Mouse (Mus musculus): ENCODE results near the gene Macrod1. TPM values are rescaled to one million over a fixed set of nuclear protein-coding genes. Genes with fewer than 3 reads are reported as not detected.
A peak's percentile ranks its signal among the peaks of the same experiment; 100 is the strongest.

Gene Macrod1
- polyA plus RNA-seq, 1 experiment = 29.9 TPM

DNA sequence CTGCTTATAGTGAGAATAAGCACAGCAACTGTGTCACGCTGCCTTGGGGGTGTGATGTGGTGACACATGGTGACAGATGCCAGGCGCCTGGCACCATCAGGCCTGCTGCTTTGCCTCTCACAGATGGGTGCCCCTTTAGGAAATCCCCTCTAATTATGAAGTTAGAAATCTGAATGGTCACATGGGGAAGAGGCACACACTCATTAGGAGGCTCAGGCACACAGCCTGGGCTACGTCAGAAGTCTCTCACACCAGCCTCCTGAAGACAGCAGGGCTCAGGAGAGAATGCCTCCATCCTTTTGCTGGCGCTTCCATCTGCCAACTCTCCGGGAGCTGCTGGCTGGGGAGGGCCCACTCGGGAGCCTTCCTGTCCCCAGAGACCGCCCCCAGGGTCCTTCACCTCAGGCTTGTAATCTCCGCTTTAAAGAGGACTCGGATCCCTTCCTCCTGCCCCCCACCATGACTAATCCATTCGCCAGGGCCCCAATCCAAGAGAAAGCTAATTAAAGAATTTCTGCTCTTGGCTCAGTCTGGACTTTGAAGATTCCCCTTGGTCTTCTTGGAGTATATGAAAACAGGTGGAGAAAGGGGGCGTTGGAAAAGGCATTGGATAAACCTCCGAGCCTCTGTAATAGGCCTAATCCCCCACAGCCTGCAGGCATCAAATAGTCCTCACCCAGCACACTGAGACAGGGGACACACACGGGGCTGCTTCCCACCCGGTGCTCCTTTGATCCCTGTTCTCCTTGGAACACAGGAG is 26.6 kb downstream of the Macrod1 start:
- DNase-seq (ENCODE audit: low read depth) = no peak

DNA sequence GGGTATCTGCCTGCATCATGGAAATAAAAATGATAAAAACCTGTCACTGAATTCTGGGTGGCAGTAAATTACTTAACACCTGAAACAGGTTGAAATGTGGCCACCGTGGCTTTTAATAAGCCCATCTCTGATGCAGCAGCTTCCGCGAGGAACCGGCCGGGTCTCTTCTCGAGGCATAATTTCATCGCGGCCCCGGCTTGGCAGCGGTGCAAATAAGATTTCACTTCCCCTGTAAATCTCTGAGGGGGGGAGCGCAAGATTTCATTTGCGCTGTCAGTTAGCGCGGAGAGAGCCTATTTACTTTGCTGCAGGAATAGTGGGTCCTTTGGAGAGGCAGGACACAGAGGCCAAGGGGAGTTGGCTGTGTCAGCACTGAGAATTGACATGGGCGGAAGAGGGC is 28.1 kb downstream of the Macrod1 start:
- DNase-seq (ENCODE audit: low read depth) = no peak

DNA sequence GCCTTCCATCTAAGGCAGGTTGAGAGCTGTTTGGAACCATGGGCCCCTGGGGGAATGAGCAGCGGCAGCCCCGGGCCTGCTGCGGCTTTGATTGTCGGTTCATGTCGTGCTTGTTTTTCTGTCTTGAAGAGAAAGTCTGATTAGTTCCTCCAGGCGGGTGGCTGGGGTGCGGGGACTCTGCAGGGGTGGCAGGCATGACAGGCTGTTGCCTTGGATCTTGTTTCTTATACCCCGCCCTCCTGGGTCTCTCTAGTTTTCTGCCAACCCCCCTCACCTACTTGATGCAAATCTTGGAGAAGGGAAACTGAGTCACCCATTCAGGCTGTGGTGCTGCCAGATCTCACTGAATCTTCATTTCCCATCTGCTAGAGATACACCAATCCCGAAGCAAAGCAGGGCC is 31.9 kb downstream of the Macrod1 start:
- no peak for DNase-seq (ENCODE audit: low read depth)

DNA sequence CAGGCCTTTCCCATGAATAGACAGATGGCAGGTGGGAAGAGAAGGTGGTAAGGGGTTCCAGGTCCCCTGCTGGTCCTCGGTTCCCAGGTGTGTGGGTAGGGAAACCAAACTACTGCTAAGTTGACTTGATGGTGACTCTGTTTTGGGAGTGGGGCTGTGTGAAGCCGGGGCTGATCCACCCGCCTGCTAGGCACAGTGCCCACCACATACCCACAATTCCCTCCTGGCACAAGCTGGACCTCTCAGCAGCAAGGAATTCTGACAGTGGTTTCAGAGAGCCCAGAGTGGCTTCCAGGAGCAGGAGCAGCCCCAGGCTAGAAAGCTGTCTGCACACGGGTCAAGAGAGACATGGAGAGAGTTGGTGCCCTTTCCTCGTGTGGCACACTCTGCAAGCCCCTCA is 32.4 kb downstream of the Macrod1 start:
- no peak for DNase-seq (ENCODE audit: low read depth)

DNA sequence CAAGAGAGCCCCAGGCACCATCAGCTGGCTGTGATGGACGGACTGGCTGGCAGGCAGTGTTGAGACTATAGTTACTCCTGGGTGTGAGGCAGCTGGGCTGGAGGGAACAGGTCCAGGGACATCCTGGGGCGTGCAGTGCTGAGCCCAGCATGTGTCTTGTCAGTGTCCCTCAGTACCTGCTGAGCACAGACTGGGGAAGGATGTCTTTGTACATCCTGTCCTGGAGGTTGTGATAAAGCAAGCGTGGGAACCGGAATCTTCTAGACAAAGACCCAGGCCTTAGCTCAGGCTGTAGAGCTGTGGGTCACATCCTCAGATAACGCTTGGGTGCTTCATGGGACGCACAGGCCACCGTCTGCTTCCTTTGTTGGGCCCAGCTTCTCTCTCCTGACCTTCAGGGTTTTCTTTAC is 33.2 kb downstream of the Macrod1 start:
- no peak for DNase-seq (ENCODE audit: low read depth)

DNA sequence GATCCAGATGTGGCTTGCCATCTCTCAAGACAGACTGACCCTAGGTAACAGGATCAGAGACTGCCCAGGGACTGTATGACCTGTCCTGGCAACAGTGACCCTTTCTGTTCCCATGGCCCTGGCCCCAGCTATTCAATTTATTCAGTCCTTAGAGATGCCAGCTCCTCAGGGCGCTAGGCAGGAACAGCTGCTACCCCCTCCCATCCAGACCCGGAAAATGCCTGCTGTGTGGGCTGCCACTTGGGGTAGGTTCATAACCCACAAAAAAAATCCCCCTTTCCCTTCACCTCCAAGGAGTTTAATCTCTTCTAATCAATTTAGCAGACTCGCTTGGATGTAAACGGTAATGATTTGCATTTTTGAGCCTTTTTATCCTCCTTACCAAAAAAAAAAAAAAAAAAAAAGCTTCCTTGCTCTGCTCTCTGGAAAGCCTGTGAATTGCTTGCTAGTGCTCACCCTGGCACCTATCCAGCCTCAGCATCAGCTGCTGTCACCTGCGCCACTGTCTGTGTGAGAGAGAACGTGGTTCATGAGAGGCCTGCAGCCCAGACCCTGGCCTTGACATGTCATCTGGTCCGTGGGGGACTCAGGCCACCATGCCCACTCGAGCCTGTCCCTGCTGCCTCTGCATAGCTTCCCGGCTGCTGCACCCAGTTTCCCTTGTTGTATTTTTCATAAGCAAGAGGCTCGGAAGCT is 33.9 kb downstream of the Macrod1 start:
- no peak for DNase-seq (ENCODE audit: low read depth)

DNA sequence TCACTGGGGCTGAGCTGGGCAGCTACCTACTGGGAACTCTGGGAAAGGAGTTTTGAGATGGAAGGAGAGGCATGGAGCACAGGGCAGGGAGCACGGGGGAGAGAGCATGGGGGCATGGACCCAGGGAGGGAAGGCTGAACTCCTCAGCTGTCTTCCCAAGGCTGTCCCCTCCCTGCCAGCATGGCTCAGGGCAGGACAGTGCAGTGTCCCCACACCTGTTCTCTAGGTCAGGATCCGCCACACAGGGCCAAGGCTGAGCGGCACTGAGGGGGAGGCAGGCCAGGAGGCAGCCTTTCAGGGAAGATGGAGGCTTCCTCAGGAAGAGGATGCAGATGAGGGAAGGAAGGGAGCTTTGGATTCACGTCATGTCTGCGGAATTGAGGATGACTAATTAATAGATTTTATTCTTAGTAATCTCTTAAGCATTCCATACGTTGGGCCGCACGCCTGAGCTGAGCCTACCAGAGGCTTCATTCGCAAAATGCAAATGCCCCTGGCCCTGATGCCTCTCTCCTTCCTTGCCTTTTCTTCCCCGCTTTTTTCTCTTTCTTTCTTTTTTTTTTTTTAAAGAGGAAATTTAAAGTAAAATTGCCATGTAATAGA is 34.9 kb downstream of the Macrod1 start:
- no peak for DNase-seq (ENCODE audit: low read depth)

DNA sequence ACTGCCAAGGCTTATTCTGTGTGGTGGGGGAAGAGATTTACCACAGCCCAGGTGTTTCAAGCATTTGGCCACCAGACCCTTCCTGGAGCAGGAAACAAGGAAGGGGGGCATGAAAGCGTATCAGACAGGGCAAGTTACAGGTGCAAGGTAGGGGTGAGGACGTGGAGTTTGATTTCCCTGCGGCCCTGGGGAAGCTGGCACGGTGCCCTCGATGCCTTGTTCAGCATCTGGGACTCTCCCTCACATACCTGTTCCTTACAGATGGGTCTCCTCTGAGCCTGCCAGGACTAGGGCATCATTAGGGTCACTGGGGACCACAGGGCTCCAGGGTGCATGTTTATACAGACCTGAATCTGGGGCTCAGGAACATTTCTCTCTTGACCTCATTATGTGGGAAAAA is 36.1 kb downstream of the Macrod1 start:
- DNase-seq (ENCODE audit: low read depth) = no peak

DNA sequence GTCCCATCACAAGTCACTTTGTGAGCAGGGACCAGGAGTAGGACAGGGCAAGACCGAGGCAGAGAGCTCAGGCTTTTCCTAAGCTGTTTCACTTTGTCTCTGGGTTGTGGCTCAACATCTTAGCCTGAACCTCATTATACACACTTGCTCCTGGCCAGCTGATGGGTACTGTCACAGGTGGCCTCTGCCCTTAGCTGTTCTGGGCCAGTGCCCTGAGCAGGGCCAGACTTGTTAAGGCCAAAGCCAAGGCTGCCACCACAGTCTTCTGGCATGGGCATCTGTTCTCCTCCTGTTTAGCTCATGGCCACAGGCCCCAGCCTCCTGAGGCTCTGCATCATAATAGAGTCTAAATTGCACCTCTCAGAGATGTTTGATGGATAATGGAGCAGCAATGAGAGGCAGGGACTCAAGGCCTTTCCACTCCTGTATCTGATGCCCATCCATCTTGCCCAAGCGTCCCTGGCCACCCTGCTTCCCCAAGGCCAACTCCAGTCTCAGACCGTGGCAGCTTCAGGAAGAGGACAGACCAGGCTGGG is 43.1 kb downstream of the Macrod1 start:
- DNase-seq (ENCODE audit: low read depth) = no peak

DNA sequence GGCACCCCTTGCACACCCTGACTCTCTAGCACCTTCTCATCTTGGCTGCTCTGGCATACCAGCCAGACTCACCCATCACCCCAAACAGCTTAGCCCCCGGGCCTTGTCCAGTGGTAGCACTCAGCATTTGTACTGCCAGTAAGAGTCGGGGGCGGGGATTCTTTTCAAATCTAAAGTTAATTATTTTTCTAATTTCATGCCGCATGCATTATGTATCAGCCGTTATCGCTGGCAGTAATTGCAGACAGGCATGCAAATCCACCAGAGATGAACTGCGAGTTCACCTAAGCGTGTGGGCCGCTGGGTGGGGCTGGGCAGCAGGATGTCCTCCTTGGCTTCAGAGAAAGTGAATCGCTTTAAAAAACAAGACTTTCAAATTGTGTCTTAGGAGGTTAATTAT is 45.4 kb downstream of the Macrod1 start:
- no peak for DNase-seq (ENCODE audit: low read depth)

DNA sequence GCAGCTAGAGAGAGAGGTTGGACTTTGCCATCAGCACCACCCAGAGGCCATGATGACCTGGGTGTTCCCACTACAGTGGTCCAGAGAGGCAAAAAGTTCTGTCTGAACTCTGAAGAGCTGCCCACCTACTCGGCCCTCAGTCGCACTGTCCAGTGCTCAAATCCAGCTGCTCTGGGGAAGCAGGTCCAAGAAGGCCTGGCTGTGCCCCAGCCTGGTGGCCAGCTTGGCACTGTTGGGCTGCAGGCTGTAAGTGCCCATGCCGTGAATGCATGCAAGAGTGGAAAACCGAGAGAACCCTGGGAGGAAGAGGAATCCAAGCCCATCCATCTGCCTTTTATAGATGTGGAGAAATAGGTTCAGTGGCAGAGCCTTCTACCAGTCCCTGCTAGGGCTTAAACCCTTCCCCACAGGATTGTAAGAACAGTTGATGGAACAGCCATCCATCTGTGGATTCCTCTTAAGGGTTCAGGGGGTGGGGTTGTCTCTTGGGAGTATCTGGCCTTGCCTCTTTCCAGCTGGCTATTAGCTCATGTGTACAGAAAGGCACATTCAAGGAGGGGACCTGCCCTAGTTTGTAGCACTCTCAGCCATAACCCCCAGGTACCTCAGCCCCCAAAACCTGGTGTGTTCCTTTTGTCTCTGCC is 46.9 kb downstream of the Macrod1 start:
- DNase-seq (ENCODE audit: low read depth) = no peak

DNA sequence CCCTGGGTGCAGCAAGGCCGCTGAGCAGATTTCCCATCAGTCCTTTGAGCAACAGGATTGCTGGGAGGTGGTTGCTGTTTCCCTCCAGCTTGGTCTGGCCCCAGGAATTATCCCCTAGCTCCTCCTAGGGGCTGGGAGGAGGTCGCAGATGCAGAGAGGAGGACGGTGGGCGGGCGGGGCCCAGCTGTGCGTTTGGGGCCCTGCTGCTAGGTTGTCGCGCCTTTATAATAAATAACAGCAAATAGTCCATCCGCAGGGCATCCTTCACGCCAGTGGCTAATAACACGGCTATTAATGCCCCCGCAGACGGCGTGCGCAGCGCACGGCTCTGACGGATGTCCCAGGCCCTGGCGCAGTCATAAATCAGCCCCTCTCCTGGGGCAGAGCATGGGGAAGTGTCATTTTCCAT is 47.4 kb downstream of the Macrod1 start:
- DNase-seq (ENCODE audit: low read depth) = no peak

DNA sequence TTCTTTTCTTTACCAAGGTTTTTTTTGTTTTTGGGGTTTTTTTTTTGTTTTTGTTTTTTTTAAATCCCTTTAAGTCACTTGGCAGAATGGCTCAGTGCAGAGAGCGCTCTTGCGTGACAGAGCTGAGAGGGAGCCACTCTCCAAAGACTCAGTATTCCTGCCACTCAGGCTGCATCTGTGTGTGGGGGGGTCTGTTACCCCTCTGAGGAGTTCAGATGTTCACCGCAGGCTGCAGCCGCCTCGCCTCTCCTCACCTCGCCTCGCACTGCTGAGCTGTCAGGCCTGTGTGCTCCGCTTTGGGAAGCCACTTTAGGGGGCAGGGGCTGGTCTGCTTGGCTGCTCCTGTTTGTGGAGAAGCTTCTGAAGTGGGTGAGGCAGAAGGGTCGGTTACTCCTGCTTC is 48.9 kb downstream of the Macrod1 start, which contains the start of gene Flrt1:
Gene Flrt1 (minus strand): TSS at position 186 of the 400 bp plus-strand sequence.
- no peak for DNase-seq (ENCODE audit: low read depth)

DNA sequence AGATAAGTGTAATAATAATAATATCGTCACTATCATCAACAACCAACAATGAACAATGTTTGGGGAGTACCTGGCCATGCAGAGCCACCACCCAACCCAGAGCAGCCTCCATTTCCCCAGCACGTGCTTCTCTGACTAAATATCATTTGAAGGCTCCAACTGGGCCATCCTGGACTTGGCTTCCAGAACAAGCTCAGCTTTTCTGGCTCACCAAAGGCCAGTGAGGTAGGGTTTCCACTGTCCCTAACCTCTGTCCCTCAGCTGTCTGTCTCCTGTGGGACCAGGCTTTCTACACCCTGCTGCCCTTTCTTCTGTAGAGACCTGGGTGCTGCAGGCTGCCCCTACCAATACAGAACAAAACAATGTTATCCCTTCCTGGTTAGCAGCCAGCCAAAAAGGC is 50.0 kb downstream of the Macrod1 start:
- DNase-seq (ENCODE audit: low read depth) = no peak

DNA sequence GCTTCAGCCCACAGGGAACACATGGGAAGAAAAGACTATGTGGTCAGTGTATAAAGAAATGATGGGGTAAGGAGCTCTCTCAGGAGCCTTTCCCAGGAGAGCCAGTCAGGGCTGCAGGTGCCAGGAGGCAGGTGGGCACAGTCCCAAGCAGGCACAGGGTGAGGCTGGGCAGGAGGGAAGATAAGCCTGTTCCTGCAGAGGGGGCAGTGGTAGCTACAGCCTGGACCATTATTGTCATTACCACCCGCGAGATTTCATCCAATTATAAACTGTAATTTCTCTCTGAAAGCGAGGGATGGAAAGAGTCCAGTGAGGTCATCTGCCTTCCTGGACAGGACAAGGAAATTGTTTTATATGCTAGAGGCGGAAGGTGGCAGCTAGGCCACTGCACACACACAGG is 50.6 kb downstream of the Macrod1 start:
- DNase-seq (ENCODE audit: low read depth) = no peak

DNA sequence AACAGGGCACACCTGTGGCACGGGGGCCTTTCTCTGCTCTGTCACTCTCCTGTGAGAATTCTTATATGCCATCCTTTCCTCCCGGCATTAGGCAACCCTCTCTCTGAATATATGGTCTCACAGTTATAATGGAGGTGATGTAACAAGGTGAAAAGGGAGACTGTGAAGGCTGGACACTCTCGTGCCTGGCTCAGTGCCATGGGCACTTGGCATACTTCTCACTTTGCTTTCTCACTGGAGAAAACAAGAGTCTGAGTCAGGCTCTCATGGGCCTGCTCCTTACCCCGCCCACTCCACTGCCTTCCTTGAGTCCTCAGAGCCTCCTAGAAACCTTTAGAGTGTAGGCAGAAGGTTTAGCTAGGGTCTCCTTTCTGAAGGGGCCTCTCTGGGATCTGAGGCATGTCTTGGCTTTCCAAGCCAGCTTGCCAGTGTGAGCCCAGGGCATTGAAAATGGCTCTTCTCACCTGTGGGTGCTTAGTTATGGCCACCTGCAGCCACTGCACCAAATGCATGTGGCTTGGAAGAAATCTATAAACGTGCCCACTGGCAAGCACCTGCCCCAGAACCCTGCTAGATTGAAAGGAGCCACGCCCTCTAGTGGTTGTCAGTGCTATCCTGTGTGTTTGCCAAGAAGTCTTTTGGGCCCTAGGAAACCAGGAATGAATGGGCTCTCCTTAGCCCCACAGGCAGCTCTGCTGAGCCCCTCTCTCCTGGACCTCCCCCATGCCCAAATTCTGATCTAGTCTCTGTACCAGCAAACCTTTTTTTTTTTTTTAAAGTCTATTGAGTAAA is 51.7 kb downstream of the Macrod1 start:
- no peak for DNase-seq (ENCODE audit: low read depth)

DNA sequence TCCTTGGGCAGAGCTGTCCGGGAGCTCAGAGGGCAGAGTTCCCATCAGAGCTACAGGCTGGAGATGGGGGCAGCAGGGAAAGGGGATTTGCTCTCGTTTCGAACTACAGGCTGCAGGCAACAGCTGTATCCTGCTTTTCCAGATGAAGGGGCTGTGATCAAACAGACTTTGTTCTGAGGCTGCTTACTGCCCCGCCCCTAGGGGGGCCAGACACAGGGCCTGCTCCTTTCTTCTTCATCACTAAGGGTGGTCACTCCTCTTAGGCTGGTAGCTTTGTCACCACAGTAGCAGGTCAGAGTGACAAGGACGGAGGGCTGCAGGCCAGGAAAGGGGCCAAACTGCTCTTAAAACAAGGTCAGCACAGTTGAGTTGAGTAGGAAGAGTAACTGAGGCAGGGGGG is 53.5 kb downstream of the Macrod1 start:
- DNase-seq (ENCODE audit: low read depth) = no peak

DNA sequence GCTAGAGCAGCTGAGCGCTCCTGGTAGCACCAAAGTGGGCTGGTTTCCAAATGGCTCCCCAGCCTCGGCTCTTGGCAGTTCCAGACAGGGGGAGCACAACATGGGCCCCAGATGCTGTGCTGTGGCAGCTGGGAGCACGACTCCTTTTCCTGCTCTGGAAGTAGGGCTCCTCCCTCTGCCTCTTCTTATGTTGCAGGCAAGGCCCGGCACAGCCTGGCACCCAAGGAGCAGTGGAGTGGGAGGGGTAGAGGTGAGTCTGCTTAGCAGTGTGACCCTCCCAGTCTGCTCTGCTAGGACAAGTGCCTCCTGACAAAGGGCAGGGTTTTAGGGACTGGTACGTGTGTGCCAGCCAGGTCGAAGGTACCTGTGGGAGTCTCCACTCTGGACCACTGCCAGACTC is 54.3 kb downstream of the Macrod1 start:
- peak; percentile 26 for DNase-seq (ENCODE audit: low read depth)

DNA sequence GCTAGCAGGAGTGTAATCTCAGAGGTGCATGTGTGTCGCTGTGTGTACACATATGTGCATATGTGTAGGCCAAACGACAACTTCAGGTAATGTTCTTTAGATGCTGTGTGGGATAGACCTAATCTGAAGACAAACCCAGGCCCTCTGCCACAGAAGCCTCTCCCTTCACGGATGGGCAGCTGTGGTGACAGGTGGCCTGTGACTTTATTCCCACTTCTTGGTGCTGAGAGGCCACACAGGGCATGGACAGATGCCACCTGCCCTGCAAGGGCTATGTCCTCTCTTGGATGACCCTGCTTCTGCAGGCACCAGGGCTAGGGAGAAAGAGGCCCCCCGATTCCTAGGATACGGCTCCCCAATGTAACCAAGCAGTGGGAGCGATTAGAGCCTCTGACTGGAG is 54.7 kb downstream of the Macrod1 start:
- DNase-seq (ENCODE audit: low read depth) = no peak

DNA sequence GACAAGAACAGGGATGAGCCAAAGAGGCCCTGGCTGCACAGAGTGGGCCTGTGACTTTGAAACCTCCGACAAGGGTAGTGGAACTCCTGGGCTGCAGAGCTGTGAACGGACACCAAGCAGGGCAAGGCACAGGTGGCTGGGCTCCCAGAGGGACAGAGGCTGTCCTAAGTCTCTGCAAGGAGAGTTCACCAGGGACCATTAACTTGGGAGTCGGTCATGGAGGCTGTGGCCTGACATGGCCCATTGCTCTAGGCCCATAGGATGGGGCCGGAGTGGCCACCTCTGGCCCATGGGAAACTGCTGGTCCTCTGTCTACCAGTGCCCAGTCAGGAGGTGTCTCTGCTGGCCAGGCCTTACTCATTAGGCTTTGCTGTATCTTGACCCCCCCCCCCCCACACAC is 55.1 kb downstream of the Macrod1 start:
- DNase-seq (ENCODE audit: low read depth) = no peak

DNA sequence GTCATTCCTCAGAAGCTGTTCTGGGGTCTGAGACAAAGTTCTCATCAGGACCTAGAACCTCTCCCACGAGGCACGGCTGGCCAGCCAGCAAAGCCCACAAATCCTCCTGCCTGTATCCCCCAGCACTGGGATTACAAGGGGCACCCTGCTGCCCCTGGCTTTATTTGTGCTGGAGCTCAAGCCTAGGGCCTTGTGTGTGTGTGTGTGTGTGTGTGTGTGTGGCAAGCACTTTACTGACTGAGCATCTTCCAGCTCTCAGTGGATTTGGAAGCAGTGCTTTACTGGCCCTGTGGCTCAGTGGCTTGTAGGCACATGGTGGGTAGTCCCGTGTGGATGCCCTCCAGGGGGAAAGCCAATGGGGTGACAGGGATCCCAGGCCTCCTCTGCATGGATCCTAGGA is 56.0 kb downstream of the Macrod1 start:
- DNase-seq (ENCODE audit: low read depth) = no peak

DNA sequence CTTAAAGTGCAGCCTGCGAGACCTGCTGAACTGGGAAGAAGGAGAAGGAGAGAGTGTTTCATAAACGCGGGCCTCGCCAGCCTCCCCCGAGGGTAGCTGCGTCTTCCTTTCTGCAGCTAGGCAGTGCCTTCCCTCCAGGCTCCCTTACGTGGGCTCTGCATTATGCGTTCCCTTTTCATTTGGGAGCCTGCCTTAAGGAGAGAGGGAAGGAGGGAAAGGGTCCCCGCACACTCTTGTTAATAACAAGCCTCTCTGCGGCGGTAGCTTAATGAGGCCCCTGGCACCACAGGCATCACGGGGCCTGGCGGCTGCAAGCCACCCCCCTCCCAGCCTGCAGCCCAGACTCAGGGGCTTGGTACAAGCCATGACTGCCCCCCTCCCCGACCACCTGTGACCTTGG is 57.0 kb downstream of the Macrod1 start:
- DNase-seq (ENCODE audit: low read depth) = no peak
